Mouse (Mus musculus) ES-Bruce4 (cell line): ENCODE data around the gene Glis1.

ENCODE experiments used
- CTCF ChIP-seq: IDR thresholded peaks from one replicate; pipeline ENCODE4 v1.8.1; 2011; ENCODE audit warnings: low read depth, low read length
- EP300 ChIP-seq: IDR thresholded peaks from 2 replicates; pipeline ENCODE4 v1.6.1; 2011; ENCODE audit warnings: low read depth, low read length; ENCODE audit not compliant: insufficient read depth
- POLR2A ChIP-seq: IDR thresholded peaks from one replicate; pipeline ENCODE4 v1.8.1; 2011; ENCODE audit warnings: low read length; ENCODE audit not compliant: insufficient read depth

- TF ChIP-seq CTCF (no peak), POLR2A (no peak), EP300 (no peak)
Measured at GRCm38 (mm10) chr4:107388291-107388690, 46.1 kb upstream of the Glis1 start.
